Mouse (Mus musculus) hindbrain, embryonic 15.5 days (tissue): ENCODE results near the gene Adora3. TPM values are rescaled to one million over a fixed set of nuclear protein-coding genes. Genes with fewer than 3 reads are reported as not detected.
"Not testable (repeated sequence)": the region's sequence is repeated elsewhere in the genome, so short reads cannot be mapped to it uniquely, and the experiment has no call there.

Experiments used
- ATAC-seq: fragments of 200-750 bp; cut with Nextera tagmentation; 2 replicates; pipeline ENCODE4 v1.8.0; 2017; ENCODE audit warnings: low read depth, moderate number of reproducible peaks, moderate TSS enrichment; ENCODE audit not compliant: low FRiP score
- H3K27ac ChIP-seq: fragments of 300-500 bp; sonication (generic); replicated peaks from 2 replicates; pipeline ENCODE4 v1.5.1; 2015; ENCODE audit warnings: mild to moderate bottlenecking, inconsistent platforms
- H3K27me3 ChIP-seq: fragments of 300-500 bp; sonication (generic); 2 replicates; pipeline ENCODE4 v1.6.1; 2015; ENCODE audit warnings: control low read depth, inconsistent platforms
- H3K36me3 ChIP-seq: fragments of 300-500 bp; sonication (generic); 2 replicates; pipeline ENCODE4 v1.6.1; 2015; ENCODE audit warnings: control low read depth, inconsistent platforms
- H3K4me1 ChIP-seq: fragments of 300-500 bp; sonication (generic); replicated peaks from 2 replicates; pipeline ENCODE4 v1.6.1; 2015; ENCODE audit warnings: control low read depth, inconsistent platforms
- H3K4me2 ChIP-seq: fragments of 300-500 bp; sonication (generic); 2 replicates; pipeline ENCODE4 v1.6.1; 2015; ENCODE audit warnings: moderate library complexity, mild to moderate bottlenecking, inconsistent platforms
- H3K4me3 ChIP-seq: fragments of 300-500 bp; sonication (generic); 2 replicates; pipeline ENCODE4 v1.5.1; 2015; ENCODE audit warnings: mild to moderate bottlenecking, inconsistent platforms
- H3K9ac ChIP-seq: fragments of 300-500 bp; sonication (generic); 2 replicates; pipeline ENCODE4 v1.6.1; 2015; ENCODE audit warnings: inconsistent platforms
- H3K9me3 ChIP-seq: fragments of 300-500 bp; sonication (generic); 2 replicates; pipeline ENCODE4 v1.6.1; 2016; ENCODE audit warnings: control low read depth, inconsistent platforms
- WGBS: fragments of 180-500 bp; shearing (Covaris S2); methylation state at CpG from one replicate; pipeline ENCODE4 v1.1.7; 2015; 5-methylcytosine and 5-hydroxymethylcytosine counted together
- polyA plus RNA-seq: library from polyadenylated mRNA; unstranded; fragments of >200 nt; fragmentation: Nextera tagmentation; extraction: Ambion mirVana; gene quantifications from 2 replicates; pipeline ENCODE4 v1.2.1, GENCODE M21; 2015

Gene Adora3
- polyA plus RNA-seq, 1 experiment from 2014 or later = 0.18 TPM

GRCm38 (mm10) chr3:105910519-105911190 lies 40.0 kb downstream of the Adora3 start:
- H3K4me1 ChIP-seq = no peaks in the 10 kb centered on the region
- no peaks in the 10 kb centered on the region for H3K27me3 ChIP-seq
- no peak overlapping the region for H3K4me3 ChIP-seq
- ATAC-seq = no peak
- H3K36me3 ChIP-seq = no peaks in the 10 kb centered on the region
- WGBS = 76% methylated on average over 11 of the region's 11 CpGs
- no peaks in the 10 kb centered on the region for H3K9me3 ChIP-seq
- no peak overlapping the region for H3K9ac ChIP-seq
- no peak overlapping the region for H3K4me2 ChIP-seq
- H3K27ac ChIP-seq = no peak overlapping the region

- Histone ChIP-seq H3K4me1 (no peaks in the 10 kb centered on the region), H3K4me2 (no peak overlapping the region), H3K27ac (no peak overlapping the region), H3K36me3 (no peaks in the 10 kb centered on the region), H3K27me3 (no peaks in the 10 kb centered on the region), H3K9ac (no peak overlapping the region), H3K9me3 (no peaks in the 10 kb centered on the region), H3K4me3 (no peak overlapping the region)
- WGBS = 88% methylated on average over 9 of the region's 9 CpGs
- no peak for ATAC-seq
Measured at GRCm38 (mm10) chr3:105912097-105912880, 41.6 kb downstream of the Adora3 start.

GRCm38 (mm10) chr3:105913839-105914681 lies 43.4 kb downstream of the Adora3 start:
- H3K9ac ChIP-seq = no peak overlapping the region
- WGBS = 80% methylated on average over 10 of the region's 10 CpGs
- no peaks in the 10 kb centered on the region for H3K27me3 ChIP-seq
- no peaks in the 10 kb centered on the region for H3K4me1 ChIP-seq
- H3K9me3 ChIP-seq = no peaks in the 10 kb centered on the region
- H3K36me3 ChIP-seq = no peaks in the 10 kb centered on the region
- no peak overlapping the region for H3K27ac ChIP-seq
- no peak overlapping the region for H3K4me3 ChIP-seq
- no peak overlapping the region for H3K4me2 ChIP-seq
- no peak for ATAC-seq

- Histone ChIP-seq H3K4me3 (no peak overlapping the region), H3K9ac (no peak overlapping the region), H3K27ac (no peak overlapping the region), H3K4me2 (no peak overlapping the region), H3K9me3 (no peaks in the 10 kb centered on the region), H3K4me1 (no peaks in the 10 kb centered on the region), H3K27me3 (no peaks in the 10 kb centered on the region), H3K36me3 (no peaks in the 10 kb centered on the region)
- 60% methylated on average over 1 of the region's 1 CpGs for WGBS
- ATAC-seq = no peak
Measured at GRCm38 (mm10) chr3:105915281-105915680, 44.6 kb downstream of the Adora3 start.

- not testable (repeated sequence) for H3K27me3 ChIP-seq, H3K27ac ChIP-seq, H3K9me3 ChIP-seq, H3K4me3 ChIP-seq, H3K9ac ChIP-seq, H3K36me3 ChIP-seq, ATAC-seq, H3K4me2 ChIP-seq, H3K4me1 ChIP-seq
Measured at GRCm38 (mm10) chr3:105916455-105916854, 45.8 kb downstream of the Adora3 start.

- H3K9me3 ChIP-seq = no peaks in the 10 kb centered on the region
- no peak overlapping the region for H3K27ac ChIP-seq
- ATAC-seq = no peak
- H3K4me3 ChIP-seq = no peak overlapping the region
- WGBS = 69% methylated on average over 10 of the region's 10 CpGs
- no peaks in the 10 kb centered on the region for H3K4me1 ChIP-seq
- H3K36me3 ChIP-seq = no peaks in the 10 kb centered on the region
- H3K27me3 ChIP-seq = no peaks in the 10 kb centered on the region
- no peak overlapping the region for H3K9ac ChIP-seq
- no peak overlapping the region for H3K4me2 ChIP-seq
Measured at GRCm38 (mm10) chr3:105917656-105918354, 47.1 kb downstream of the Adora3 start.

- H3K4me2 ChIP-seq = no peak overlapping the region
- no peak overlapping the region for H3K27ac ChIP-seq
- no peaks in the 10 kb centered on the region for H3K4me1 ChIP-seq
- no peak for ATAC-seq
- no peak overlapping the region for H3K4me3 ChIP-seq
- no peak overlapping the region for H3K9ac ChIP-seq
- no peaks in the 10 kb centered on the region for H3K36me3 ChIP-seq
- H3K27me3 ChIP-seq = no peaks in the 10 kb centered on the region
- WGBS = 79% methylated on average over 3 of the region's 3 CpGs
- no peaks in the 10 kb centered on the region for H3K9me3 ChIP-seq
Measured at GRCm38 (mm10) chr3:105918355-105918745, 47.7 kb downstream of the Adora3 start.

GRCm38 (mm10) chr3:105920743-105921142 lies 50.1 kb downstream of the Adora3 start:
- not testable (repeated sequence) for H3K27ac ChIP-seq, H3K4me3 ChIP-seq, H3K9ac ChIP-seq, ATAC-seq, H3K9me3 ChIP-seq, H3K4me2 ChIP-seq, H3K36me3 ChIP-seq, H3K4me1 ChIP-seq, H3K27me3 ChIP-seq

GRCm38 (mm10) chr3:105921959-105922358 lies 51.3 kb downstream of the Adora3 start:
- Histone ChIP-seq H3K4me2 (no peak overlapping the region), H3K27ac (no peak overlapping the region), H3K36me3 (no peaks in the 10 kb centered on the region), H3K4me3 (no peak overlapping the region), H3K9ac (no peak overlapping the region), H3K27me3 (no peaks in the 10 kb centered on the region), H3K9me3 (no peaks in the 10 kb centered on the region), H3K4me1 (no peaks in the 10 kb centered on the region)
- 85% methylated on average over 2 of the region's 2 CpGs for WGBS
- no peak for ATAC-seq

- ATAC-seq = no peak
- Histone ChIP-seq H3K4me3 (no peak overlapping the region), H3K4me1 (no peaks in the 10 kb centered on the region), H3K9ac (no peak overlapping the region), H3K4me2 (no peak overlapping the region), H3K9me3 (no peaks in the 10 kb centered on the region), H3K36me3 (no peaks in the 10 kb centered on the region), H3K27me3 (no peaks in the 10 kb centered on the region), H3K27ac (no peak overlapping the region)
- WGBS = 87% methylated on average over 9 of the region's 9 CpGs
Measured at GRCm38 (mm10) chr3:105924616-105925015, 54.0 kb downstream of the Adora3 start.

GRCm38 (mm10) chr3:105927561-105928194 lies 57.0 kb downstream of the Adora3 start:
- no peak overlapping the region for H3K4me2 ChIP-seq
- ATAC-seq = no peak

More at GRCm38 (mm10) chr3:105927561-105928194, 57.0 kb downstream of the Adora3 start:
- H3K4me1 ChIP-seq = no peaks in the 10 kb centered on the region
- H3K9ac ChIP-seq = no peak overlapping the region
- 80% methylated on average over 7 of the region's 7 CpGs for WGBS
- no peaks in the 10 kb centered on the region for H3K36me3 ChIP-seq
- no peak overlapping the region for H3K4me3 ChIP-seq
- H3K27me3 ChIP-seq = no peaks in the 10 kb centered on the region
- no peak overlapping the region for H3K27ac ChIP-seq
- no peaks in the 10 kb centered on the region for H3K9me3 ChIP-seq
